31 mouse cellular contexts compared by ENCODE assay signal in genomic region chr7:134730406-134731126, GRCm38 (mm10).
DNase-seq lines count a peak whose midpoint lies in the region; ATAC-seq lines count a peak whose summit lies in the region.
"Had no signal": no experiment of that assay in that cellular context is flagged by ENCODE, and none has a peak within 500 bp of the region (broad histone marks: within the 10 kb centered on the region; RNA-seq: fewer than 3 reads in every experiment).

No protein-coding gene starts in this region.

- no peak; the same call in 1 of the 2 replicates for ATAC-seq in forebrain, embryonic 13.5 days
- no peak for ATAC-seq in forebrain, embryonic 12.5 days (ENCODE audit: low FRiP score)
- ATAC-seq in embryonic facial prominence, embryonic 15.5 days (ENCODE audit: insufficient number of reproducible peaks, low FRiP score, low TSS enrichment, low read depth), result peak; percentile 73
- no peak for ATAC-seq in liver, embryonic 11.5 days (replicated peaks; ENCODE audit: low FRiP score)
- ATAC-seq: hindbrain, postnatal 0 days; inflammation-experienced regulatory T-cells, adult 6 months; intestine, embryonic 16.5 days; Patski had no signal

- no peak overlapping the region for H3K9ac ChIP-seq in forebrain, embryonic 13.5 days
- H3K9ac ChIP-seq in forebrain, embryonic 12.5 days, result no peak overlapping the region
- no peak overlapping the region for H3K9ac ChIP-seq in embryonic facial prominence, embryonic 15.5 days
- H3K9ac ChIP-seq in liver, embryonic 11.5 days (ENCODE audit: low read depth, low read length), result no peak overlapping the region
- H3K9ac ChIP-seq: heart, embryonic 12.5 days; heart, embryonic 15.5 days; hindbrain, embryonic 14.5 days had no signal

- 0 out of 2 replicates have a peak overlapping the region, but pooled peaks have one; percentile 1 for H3K27ac ChIP-seq in forebrain, embryonic 13.5 days
- H3K27ac ChIP-seq in forebrain, embryonic 12.5 days, result no peak overlapping the region
- H3K27ac ChIP-seq in embryonic facial prominence, embryonic 15.5 days (replicated peaks), result no peak overlapping the region
- no peak overlapping the region for H3K27ac ChIP-seq in liver, embryonic 11.5 days (ENCODE audit: low read depth, low read length)
- H3K27ac ChIP-seq: gastrocnemius, adult 2 months; heart, embryonic 15.5 days; hindbrain, embryonic 14.5 days; hindbrain, postnatal 0 days had no signal

- 76% methylated on average over 3 of the region's 3 CpGs for whole genome bisulfite sequencing in forebrain, embryonic 13.5 days
- WGBS in forebrain, embryonic 12.5 days, result 87% methylated on average over 3 of the region's 3 CpGs
- WGBS in embryonic facial prominence, embryonic 15.5 days, result 71% methylated on average over 3 of the region's 3 CpGs
- WGBS in liver, embryonic 11.5 days, result 81% methylated on average over 3 of the region's 3 CpGs

- no peaks in the 10 kb centered on the region for H3K27me3 ChIP-seq in forebrain, embryonic 13.5 days
- H3K27me3 ChIP-seq in forebrain, embryonic 12.5 days, result no peaks in the 10 kb centered on the region
- H3K27me3 ChIP-seq in embryonic facial prominence, embryonic 15.5 days, result no peaks in the 10 kb centered on the region
- H3K27me3 ChIP-seq in liver, embryonic 11.5 days (replicated peaks; ENCODE audit: control insufficient read depth, insufficient read depth, low read length), result no peaks in the 10 kb centered on the region
- H3K27me3 ChIP-seq: CH12.LX; heart, embryonic 12.5 days; heart, embryonic 15.5 days; Patski had no signal

- H3K36me3 ChIP-seq in forebrain, embryonic 13.5 days (ENCODE audit: poor library complexity, severe bottlenecking), result no peaks in the 10 kb centered on the region
- H3K36me3 ChIP-seq in forebrain, embryonic 12.5 days (replicated peaks), result no peaks in the 10 kb centered on the region; the same call in 1 of the 2 replicates
- peaks cover 39% of the 10 kb centered on the region; the same call in 1 of the 2 replicates for H3K36me3 ChIP-seq in embryonic facial prominence, embryonic 15.5 days
- no peaks in the 10 kb centered on the region for H3K36me3 ChIP-seq in liver, embryonic 11.5 days (ENCODE audit: control insufficient read depth, insufficient read depth, low read length)
- H3K36me3 ChIP-seq: G1E had no signal

- H3K9me3 ChIP-seq in forebrain, embryonic 13.5 days (replicated peaks), result no peaks in the 10 kb centered on the region
- H3K9me3 ChIP-seq in forebrain, embryonic 12.5 days, result no peaks in the 10 kb centered on the region
- no peaks in the 10 kb centered on the region for H3K9me3 ChIP-seq in embryonic facial prominence, embryonic 15.5 days (replicated peaks)
- H3K9me3 ChIP-seq in liver, embryonic 11.5 days (ENCODE audit: control insufficient read depth, low read length), result no peaks in the 10 kb centered on the region
- H3K9me3 ChIP-seq: heart, embryonic 12.5 days; heart, embryonic 15.5 days had no signal

- peaks cover 11% of the 10 kb centered on the region for H3K4me1 ChIP-seq in forebrain, embryonic 13.5 days
- H3K4me1 ChIP-seq in forebrain, embryonic 12.5 days, result peaks cover under 1% of the 10 kb centered on the region
- H3K4me1 ChIP-seq in embryonic facial prominence, embryonic 15.5 days, result 0 out of 2 replicates have a peak, but pooled peaks cover 5% of the 10 kb centered on the region
- H3K4me1 ChIP-seq in liver, embryonic 11.5 days (replicated peaks; ENCODE audit: control insufficient read depth, insufficient read depth, low read length), result no peaks in the 10 kb centered on the region

- no peak overlapping the region for H3K4me3 ChIP-seq in forebrain, embryonic 13.5 days
- H3K4me3 ChIP-seq in forebrain, embryonic 12.5 days (replicated peaks), result no peak overlapping the region
- no peak overlapping the region for H3K4me3 ChIP-seq in embryonic facial prominence, embryonic 15.5 days (replicated peaks)
- H3K4me3 ChIP-seq in liver, embryonic 11.5 days (ENCODE audit: low read depth, low read length), result no peak overlapping the region
- H3K4me3 ChIP-seq: erythroblast, embryonic 14.5 days; gastrocnemius, adult 2 months; heart, embryonic 12.5 days; heart, embryonic 15.5 days had no signal

- peak; percentile 23 for DNase-seq in heart, adult 11 months
- DNase-seq in heart, postnatal 4 days, result no peak
- DNase-seq in liver, embryonic 11.5 days (ENCODE audit: low spot score), result no peak
- no peak for DNase-seq in spleen, postnatal 4 days (ENCODE audit: low spot score in 2 of 2)
- DNase-seq: adrenal gland, postnatal 10 days; adrenal gland, postnatal 36 days; B cell, adult 2 months; cerebellum, adult 11 months; cerebellum, adult 8-10 months; cerebellum, postnatal 10 days; cerebellum, postnatal 36 days; embryo, embryonic 11 days; gastrocnemius, adult 2 months; gastrocnemius, postnatal 14 days; heart, adult 18-20 months; heart, postnatal 10 days; heart, postnatal 36 days; kidney, adult 18-20 months had no signal

- no peak overlapping the region for H3K4me2 ChIP-seq in forebrain, embryonic 13.5 days
- no peak overlapping the region for H3K4me2 ChIP-seq in forebrain, embryonic 12.5 days
- no peak overlapping the region for H3K4me2 ChIP-seq in embryonic facial prominence, embryonic 15.5 days (replicated peaks)
- H3K4me2 ChIP-seq in liver, embryonic 11.5 days, result no peak overlapping the region
- H3K4me2 ChIP-seq: heart, embryonic 12.5 days; heart, embryonic 15.5 days; hindbrain, embryonic 14.5 days had no signal
